Mouse (Mus musculus): ENCODE data around the gene Hap1.
"Not testable (repeated sequence)": the region's sequence is repeated elsewhere in the genome, so short reads cannot be mapped to it uniquely, and the experiment has no call there.

Hap1 gene

GRCm38 (mm10) chr11:100355151-100355951 lies 577 bp downstream of the Hap1 start:
- no peak for DNase-seq (ENCODE audit: low spot score)

DNA sequence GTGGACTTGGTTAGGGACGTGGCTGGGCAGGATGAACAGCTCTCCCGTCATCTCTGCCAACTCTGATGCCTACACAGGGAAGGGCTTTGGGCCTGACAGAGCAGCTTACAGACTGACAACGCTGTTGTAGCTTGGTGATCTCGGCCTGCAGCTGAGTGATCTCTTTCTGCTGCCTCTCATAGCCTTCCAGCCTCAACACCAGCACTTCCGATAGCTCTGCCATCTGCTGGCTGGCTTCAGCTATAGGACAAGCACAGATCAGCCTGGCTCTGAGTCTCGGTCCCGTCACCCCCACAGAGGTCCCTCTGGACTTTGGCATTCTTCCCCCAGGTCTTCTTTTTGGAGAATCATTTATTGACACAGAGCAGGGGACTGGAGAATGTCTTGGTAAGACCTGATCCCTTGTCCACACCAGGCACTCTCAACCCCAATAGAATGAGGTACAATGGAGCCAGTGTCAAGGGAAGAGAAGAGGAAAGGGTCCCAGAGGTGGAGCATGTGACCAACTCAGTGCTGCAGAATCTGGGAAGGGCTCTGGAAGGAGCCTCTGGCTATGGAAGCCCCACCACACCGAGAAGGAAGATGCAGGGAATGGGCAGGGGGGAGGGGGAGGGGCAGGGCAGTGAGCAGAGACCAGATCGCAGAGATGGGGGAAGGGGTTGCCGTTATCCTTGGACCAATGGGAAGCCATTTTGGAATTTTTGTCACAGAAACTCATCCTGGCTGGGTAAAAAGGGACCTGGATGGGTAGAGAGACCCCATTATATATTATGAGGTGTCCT lies 3.7 kb downstream of the Hap1 start:
- no peak for DNase-seq (ENCODE audit: low spot score)

- no peak for DNase-seq (ENCODE audit: low spot score)
Measured at GRCm38 (mm10) chr11:100344269-100344668, 11.7 kb downstream of the Hap1 start.

- no peak for DNase-seq (ENCODE audit: low spot score)
Measured at GRCm38 (mm10) chr11:100335731-100336130, 20.2 kb downstream of the Hap1 start.

DNA sequence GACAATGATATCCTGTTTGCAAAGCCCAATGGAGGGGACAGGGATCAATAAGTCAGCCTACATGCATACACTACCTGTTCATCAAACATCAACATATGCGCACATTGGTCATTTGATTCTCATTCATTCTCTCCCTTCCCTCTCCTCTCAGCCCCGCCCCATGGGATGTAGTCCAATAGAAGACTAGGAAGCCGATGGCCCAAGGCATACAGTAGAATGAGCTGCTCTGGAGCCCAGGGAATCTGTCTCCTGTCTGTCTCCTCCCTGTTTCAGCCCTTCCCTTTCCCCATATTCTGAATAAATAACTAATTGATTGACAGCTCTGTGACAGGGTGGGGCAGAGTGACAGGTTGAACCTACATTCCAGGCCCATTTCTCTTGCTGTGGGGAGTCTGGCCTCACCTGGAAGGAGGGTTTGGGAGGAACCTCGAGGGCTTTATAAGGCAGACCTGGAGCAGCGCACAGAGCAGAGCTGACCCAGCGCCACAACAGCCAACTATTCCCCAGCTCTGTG lies 21.9 kb downstream of the Hap1 start, which contains the start of gene Gast:
Gene Gast (plus strand): TSS at position 464 of the 514 bp plus-strand sequence.
- DNase-seq (ENCODE audit: low spot score): no peak

GRCm38 (mm10) chr11:100332766-100333515 lies 23.0 kb downstream of the Hap1 start:
- DNase-seq (ENCODE audit: low spot score): no peak

DNA sequence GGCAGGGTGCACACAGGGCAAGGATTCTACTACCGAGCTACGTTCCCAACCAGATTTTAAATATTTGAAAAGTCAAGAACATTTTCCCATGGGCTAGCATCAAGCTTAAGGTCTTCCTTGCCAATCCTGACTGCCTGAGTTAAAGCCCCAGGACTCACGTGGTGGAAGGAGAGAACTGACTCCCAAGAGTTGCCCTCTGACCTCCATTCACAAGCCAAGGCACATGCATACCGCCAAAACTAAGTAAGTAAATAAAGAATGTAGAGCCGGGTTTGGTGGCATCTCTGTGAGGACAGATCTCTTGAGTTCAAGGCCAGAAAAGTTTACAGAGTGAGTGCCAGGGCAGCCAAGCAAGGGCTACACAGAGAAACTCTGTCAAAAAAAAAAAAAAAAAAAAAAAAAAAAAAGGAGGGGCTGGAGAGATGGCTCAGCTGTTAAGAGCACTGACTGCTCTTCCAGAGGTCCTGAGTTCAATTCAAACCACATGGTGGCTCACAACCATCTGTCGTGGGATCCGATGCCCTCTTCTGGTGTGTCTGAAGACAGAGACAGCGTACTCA lies 25.0 kb downstream of the Hap1 start:
- DNase-seq (ENCODE audit: low spot score): peak; percentile 17

DNA sequence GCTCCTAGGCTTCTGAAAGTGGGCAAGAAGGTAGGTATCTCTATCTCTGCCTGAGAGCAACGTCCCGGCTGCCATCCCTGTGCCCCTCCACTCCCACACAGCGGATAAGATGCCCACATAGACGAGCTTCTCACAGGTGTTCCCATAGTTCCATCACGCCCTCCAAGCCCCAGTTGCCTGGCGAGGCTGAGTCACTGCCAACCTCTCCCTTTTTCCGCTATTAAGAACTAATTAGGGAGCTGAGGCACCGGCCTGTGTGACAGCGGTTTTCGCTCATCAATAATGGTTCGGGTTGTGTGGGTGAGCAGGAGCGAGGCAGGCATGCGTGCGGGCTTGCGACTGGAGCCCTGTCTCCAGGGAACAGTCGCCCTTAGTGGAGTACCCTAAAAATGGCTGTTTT lies 25.7 kb downstream of the Hap1 start:
- no peak for DNase-seq (ENCODE audit: low spot score)

DNA sequence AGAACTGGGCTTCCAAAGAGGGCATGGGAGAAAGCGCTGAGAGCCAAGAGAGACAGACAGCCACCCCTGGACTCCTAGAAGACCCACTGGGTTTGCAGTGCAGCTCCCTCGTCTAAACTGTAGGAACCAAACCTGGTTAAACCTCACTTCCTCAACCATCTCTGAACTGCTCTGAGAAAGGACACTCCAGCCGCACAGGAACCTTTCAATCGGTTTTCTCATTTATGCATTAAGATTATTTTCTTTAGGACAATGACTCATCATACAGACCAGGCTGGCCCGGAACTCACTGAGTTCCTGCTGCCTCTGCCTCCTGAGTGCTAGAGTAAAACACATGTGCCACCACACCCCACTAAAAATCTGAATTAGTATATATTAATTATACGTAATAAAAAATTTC lies 28.2 kb downstream of the Hap1 start:
- no peak for DNase-seq (ENCODE audit: low spot score)

DNA sequence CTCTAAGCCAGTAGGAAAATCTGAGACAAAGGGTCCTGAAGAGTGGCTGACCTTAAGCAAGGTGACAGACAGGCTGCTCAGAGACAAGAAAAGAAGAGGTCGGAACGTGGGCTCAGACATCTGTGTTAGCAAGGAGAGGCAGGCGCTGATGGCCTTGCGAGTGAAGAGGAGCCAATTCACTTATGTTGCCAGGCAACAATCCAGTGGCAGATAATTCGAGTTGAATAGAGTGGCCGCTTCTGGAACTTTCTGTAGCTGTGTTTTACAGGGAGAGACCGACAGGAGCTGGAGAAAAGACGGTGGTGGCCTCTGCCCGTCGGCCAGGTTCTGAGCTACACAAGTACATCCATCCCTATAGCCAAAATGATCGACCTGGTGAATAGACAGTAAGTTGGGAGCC lies 28.6 kb downstream of the Hap1 start:
- DNase-seq (ENCODE audit: low spot score): no peak

DNA sequence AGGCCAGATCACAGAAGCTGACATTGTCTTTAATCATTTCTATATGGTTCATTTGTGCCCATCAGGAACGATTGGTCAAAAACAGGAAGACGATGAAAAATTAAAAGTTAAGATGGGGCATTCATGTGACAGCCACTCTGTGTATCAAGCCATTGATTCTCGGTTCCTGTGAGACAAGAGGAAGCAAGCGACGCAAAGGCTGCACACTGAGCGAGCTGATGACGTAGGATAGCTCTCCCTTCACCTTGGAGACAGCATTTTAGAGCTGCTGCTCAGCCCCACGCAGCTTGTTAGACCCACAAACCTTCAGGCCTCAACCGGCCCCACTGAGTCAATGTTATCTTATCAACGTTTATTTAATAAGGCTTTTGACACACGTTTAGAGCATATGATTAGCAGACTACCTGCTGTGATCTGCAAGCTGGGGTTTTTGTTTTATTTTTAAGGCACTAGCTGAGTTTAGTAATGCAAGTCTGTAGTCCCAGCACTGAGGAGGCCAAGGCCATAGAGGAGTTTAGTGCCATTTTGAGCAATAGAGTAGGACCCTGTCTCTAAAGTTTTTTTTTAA lies 30.8 kb downstream of the Hap1 start:
- no peak for DNase-seq (ENCODE audit: low spot score)

DNA sequence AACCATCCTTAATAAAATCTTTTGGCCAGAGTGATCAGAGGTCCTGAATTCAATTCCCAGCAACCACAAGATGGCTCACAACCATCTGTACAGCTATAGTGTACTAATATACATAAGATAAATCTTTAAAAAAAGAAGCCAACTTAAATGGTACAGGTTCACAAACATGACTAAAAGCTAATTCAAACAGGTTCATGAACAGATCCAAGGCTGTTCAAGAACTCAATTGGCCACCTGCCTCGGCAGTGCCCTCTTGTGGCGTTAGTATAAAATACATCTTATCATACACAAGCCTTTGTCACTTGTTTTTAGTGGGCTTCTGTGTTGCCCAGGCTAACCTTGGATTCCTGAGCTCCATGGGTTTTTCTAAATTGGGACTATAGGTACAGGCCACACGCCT lies 32.4 kb downstream of the Hap1 start:
- peak; percentile 62 for DNase-seq (ENCODE audit: low spot score)

GRCm38 (mm10) chr11:100322591-100323258 lies 33.2 kb downstream of the Hap1 start:
- no peak for DNase-seq (ENCODE audit: low spot score)

DNA sequence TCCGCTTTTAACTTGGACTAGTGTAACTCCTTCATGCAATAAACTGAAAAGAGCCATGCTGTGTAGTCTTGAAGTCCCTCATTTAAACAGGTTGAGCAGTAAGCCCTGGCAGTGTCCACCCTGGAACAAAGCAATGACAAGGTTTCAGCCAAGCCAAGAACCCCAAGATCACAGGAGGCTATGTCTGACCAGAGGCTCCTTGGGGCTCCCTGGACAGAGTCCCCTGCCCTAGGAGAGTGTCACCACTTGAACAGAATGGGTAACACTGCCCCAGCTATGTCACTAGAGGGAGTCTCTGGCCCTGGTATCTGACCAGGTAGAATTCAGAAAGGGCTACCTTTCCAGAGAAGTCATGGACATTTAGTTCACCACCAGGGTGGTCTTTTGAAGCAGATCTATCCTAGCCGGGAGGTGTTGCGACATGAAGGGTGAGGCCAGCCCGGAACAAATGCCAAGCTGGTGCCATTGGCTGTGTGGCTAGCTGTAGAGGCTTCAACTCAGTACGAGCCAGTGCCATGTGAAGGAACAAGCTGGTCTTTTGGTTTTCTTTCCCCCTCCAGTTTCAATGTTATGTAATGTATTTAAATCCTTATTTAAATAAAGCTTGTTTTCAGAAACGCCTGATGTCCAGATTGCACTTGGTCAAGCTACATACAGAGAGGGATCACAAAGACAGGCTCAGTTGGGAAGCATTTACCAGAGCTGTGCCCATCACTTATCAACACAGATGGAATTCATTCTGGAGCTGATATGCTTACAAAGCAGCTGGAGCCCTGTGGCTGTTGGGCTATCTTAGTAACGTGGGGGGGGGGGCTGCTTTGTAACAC lies 34.2 kb downstream of the Hap1 start:
- not testable (repeated sequence) for DNase-seq (ENCODE audit: low spot score)

DNA sequence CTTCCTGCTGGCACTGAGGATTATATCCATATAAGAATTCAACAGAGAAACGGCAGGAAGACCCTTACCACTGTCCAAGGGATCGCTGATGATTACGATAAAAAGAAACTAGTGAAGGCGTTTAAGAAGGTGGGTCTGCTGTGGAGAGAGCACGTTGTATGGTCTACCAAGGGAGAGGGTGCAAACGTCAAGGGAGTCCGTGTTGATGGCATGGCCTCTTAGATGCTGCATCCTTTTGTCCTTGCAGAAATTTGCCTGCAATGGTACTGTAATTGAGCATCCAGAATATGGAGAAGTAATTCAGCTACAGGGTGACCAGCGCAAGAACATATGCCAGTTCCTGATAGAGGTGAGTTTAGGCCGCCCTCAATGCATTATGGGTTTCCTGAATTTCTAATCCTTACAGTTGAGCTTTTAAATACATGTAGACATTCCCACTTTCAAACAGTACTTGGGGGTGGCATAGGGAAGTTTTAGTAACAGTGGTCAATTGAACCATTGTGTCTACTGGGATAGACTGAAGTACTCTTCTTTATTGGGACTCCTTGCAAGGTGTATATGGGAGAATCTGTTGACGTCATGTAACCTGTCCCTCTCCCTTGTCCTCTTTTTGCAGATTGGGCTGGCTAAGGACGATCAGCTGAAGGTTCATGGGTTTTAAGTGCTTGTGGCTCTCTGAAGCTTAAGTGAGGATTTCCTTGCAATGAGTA lies 35.1 kb downstream of the Hap1 start:
- DNase-seq (ENCODE audit: low spot score): not testable (repeated sequence)

- DNase-seq (ENCODE audit: low spot score): peak; percentile 97
Measured at GRCm38 (mm10) chr11:100320172-100320630, 35.7 kb downstream of the Hap1 start.

- peak; percentile 100 for DNase-seq (ENCODE audit: low spot score)
Measured at GRCm38 (mm10) chr11:100319492-100320171, 36.3 kb downstream of the Hap1 start, which contains the start of gene Eif1. TSS of gene Eif1 (plus strand) at chr11:100319885.

Data from lung, postnatal 25 days (tissue).